Mouse (Mus musculus) spleen, adult 2 months (tissue): Measurements from ENCODE around the gene Fignl1.

Experiments used
- CTCF ChIP-seq: fragments of 200-500 bp; IDR thresholded peaks from 2 replicates; pipeline ENCODE4 v1.5.1; 2011; ENCODE audit warnings: mild to moderate bottlenecking, inconsistent platforms; ENCODE audit not compliant: insufficient read depth, insufficient read length, insufficient replicate concordance; ENCODE audit errors: extremely low read depth
- POLR2A ChIP-seq: fragments of 200-500 bp; IDR thresholded peaks from 2 replicates; pipeline ENCODE4 v1.6.1; 2011; ENCODE audit warnings: low read depth, low read length, inconsistent platforms

DNA sequence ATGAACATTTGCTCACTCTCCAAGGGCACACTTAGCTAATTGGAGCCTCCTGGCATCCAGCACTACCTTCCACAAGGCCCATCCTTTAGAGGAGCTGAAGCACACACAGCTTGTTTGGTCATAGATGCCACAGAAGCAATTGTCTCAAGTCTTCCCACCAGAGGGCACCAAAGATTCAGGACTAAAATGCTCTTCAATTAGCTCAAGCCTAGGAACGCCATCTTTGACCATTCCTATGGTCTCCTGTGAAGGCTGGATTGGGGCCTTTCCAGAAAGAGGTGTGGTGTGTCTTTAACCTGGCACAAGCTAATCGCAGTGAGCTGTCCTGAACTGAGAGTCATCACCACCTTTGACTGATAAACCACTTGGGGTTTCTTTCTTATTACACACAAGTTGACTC, 11.5 kb upstream of the Fignl1 start:
- TF ChIP-seq CTCF (peak; percentile 47; the same call in 1 of the 2 replicates), POLR2A (no peak)
